Mouse (Mus musculus) hindbrain, embryonic 16.5 days (tissue): Measurements from ENCODE around the gene Slco3a1. TPM values are rescaled to one million over a fixed set of nuclear protein-coding genes. Genes with fewer than 3 reads are reported as not detected.
A peak's percentile ranks its signal among the peaks of the same experiment; 100 is the strongest.

ENCODE experiments used
- ATAC-seq: fragments of 200-750 bp; cut with Nextera tagmentation; 2 replicates; pipeline ENCODE4 v1.8.0; 2017; ENCODE audit warnings: moderate TSS enrichment, moderate library complexity
- H3K27ac ChIP-seq: fragments of 300-500 bp; sonication (generic); 2 replicates; pipeline ENCODE4 v1.5.1; 2014; ENCODE audit warnings: low read depth, mild to moderate bottlenecking, control low read depth, low read length, moderate library complexity
- H3K27me3 ChIP-seq: fragments of 300-500 bp; sonication (generic); replicated peaks from 2 replicates; pipeline ENCODE4 v1.6.1; 2014; ENCODE audit warnings: low read length; ENCODE audit not compliant: control insufficient read depth, insufficient read depth
- H3K36me3 ChIP-seq: fragments of 300-500 bp; sonication (generic); 2 replicates; pipeline ENCODE4 v1.6.1; 2014; ENCODE audit warnings: mild to moderate bottlenecking, low read length, moderate library complexity, mixed read lengths; ENCODE audit not compliant: control insufficient read depth, insufficient read depth
- H3K4me1 ChIP-seq: fragments of 300-500 bp; sonication (generic); 2 replicates; pipeline ENCODE4 v1.6.1; 2014; ENCODE audit warnings: low read depth, low read length; ENCODE audit not compliant: control insufficient read depth, insufficient read depth
- H3K4me2 ChIP-seq: fragments of 300-500 bp; sonication (generic); 2 replicates; pipeline ENCODE4 v1.6.1; 2014; ENCODE audit warnings: mild to moderate bottlenecking, low read length, control low read depth, moderate library complexity
- H3K4me3 ChIP-seq: fragments of 300-500 bp; sonication (generic); 2 replicates; pipeline ENCODE4 v1.5.1; 2014; ENCODE audit warnings: mild to moderate bottlenecking, low read length, control low read depth, moderate library complexity
- H3K9ac ChIP-seq: fragments of 300-500 bp; sonication (generic); 2 replicates; pipeline ENCODE4 v1.6.1; 2014; ENCODE audit warnings: low read depth, mild to moderate bottlenecking, control low read depth, low read length, moderate library complexity
- H3K9me3 ChIP-seq: fragments of 300-500 bp; sonication (generic); 2 replicates; pipeline ENCODE4 v1.6.1; 2014; ENCODE audit warnings: mild to moderate bottlenecking, low read length, moderate library complexity; ENCODE audit not compliant: control insufficient read depth
- WGBS: fragments of 180-500 bp; shearing (Covaris S2); extraction: QIAGEN DNeasy Blood & Tissue Kit; methylation state at CpG from one replicate; pipeline ENCODE4 v1.1.7; 2014; 5-methylcytosine and 5-hydroxymethylcytosine counted together
- polyA plus RNA-seq: library from polyadenylated mRNA; unstranded; fragments of >200 nt; fragmentation: Nextera tagmentation; extraction: Ambion mirVana; gene quantifications from 2 replicates; pipeline ENCODE4 v1.2.1, GENCODE M21; 2015

The Slco3a1 gene
- polyA plus RNA-seq, 1 experiment from 2014 or later: 18.9 TPM

DNA sequence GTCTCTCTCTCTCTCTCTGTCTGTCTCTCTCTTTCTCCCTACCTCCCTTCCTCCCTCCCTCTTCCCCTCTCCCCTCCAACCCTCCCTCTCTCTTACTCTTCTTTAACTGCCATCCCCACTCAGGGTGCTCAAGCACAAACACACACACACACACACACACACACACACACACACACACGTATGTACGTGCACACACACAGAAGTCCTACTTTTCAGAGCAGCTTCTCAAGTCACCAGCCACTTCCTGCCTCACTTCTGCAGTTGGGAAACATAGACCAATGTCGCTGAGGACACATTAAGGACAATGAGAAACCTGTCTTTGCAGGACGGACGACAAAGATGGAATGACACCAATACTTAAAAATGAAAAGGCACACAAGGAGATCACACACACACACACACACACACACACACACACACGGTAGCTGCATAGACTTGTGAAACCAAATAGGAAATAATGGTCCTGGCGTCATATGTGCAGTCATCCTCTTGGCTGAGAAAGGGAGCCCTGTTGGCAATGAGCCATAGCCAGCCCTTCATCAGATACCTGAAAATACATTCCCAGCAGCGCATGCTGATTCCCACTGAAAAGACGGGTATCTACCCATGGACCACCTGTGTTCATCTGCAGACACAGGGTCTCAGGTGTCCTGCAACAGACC lies 3.1 kb downstream of the Slco3a1 start:
- 72% methylated on average over 9 of the region's 9 CpGs for WGBS
- H3K27me3 ChIP-seq: no peaks in the 10 kb centered on the region
- peaks cover 10% of the 10 kb centered on the region for H3K4me1 ChIP-seq
- no peaks in the 10 kb centered on the region for H3K9me3 ChIP-seq
- H3K9ac ChIP-seq: no peak overlapping the region
- peak overlapping the region; percentile 86 for H3K4me3 ChIP-seq
- H3K27ac ChIP-seq: no peak overlapping the region
- peak overlapping the region; percentile 91 for H3K4me2 ChIP-seq
- no peaks in the 10 kb centered on the region for H3K36me3 ChIP-seq
- ATAC-seq: no peak

DNA sequence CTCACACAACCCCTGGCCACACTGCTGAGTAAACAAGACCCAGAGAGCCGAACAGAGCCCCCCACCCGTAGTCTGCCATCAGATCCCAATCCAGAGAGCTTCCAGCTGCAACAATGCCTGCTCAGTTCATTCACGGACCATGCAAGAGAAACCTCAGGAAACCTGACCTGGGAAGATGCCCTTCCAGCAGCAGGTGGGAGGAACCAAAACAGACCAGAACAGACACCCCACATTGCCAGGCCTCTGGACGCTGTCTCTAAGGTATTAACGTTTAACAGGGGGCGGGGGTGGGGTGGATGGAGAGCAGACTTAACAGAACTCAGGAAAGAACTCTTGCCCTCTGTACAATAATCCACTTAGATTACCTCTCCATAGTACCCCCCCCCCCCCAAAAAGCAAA lies 4.9 kb downstream of the Slco3a1 start:
- Histone ChIP-seq H3K4me2 (no peak overlapping the region), H3K4me1 (peaks cover 6% of the 10 kb centered on the region), H3K27me3 (no peaks in the 10 kb centered on the region), H3K4me3 (no peak overlapping the region), H3K27ac (no peak overlapping the region), H3K9me3 (no peaks in the 10 kb centered on the region), H3K9ac (no peak overlapping the region), H3K36me3 (no peaks in the 10 kb centered on the region)
- 42% methylated on average over 6 of the region's 6 CpGs for WGBS
- ATAC-seq: no peak

DNA sequence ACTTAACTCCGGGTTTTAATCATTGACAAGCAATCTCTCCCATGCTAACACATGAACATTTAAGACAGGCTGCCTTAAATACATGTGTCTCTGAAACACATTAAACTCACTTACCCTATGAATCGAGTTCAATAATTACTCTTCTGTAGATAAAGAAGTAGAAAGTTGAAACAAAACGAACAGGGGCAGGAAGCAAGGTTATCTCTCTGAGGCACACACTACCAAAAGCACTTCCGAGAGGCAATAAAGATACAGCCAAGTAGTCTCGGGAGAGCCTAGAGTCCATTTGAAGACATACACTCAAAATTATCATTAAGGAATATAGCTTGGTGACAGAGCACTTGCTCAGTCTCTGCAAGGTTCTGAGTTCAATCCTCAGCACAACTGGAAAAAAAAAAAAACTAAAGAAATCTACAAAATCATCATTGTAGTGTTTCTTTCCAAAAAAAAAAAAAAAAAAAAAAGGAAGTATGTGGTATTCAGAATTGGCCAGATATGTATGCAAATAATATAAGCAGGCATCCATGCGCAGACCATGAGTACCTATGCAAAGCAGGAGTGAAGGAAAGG lies 5.5 kb downstream of the Slco3a1 start:
- H3K4me1 ChIP-seq: peaks cover 6% of the 10 kb centered on the region
- WGBS: 85% methylated on average over 6 of the region's 6 CpGs
- no peaks in the 10 kb centered on the region for H3K36me3 ChIP-seq
- no peak overlapping the region for H3K9ac ChIP-seq
- H3K4me3 ChIP-seq: no peak overlapping the region
- H3K9me3 ChIP-seq: no peaks in the 10 kb centered on the region
- no peak for ATAC-seq
- H3K27me3 ChIP-seq: no peaks in the 10 kb centered on the region
- no peak overlapping the region for H3K27ac ChIP-seq
- no peak overlapping the region for H3K4me2 ChIP-seq

DNA sequence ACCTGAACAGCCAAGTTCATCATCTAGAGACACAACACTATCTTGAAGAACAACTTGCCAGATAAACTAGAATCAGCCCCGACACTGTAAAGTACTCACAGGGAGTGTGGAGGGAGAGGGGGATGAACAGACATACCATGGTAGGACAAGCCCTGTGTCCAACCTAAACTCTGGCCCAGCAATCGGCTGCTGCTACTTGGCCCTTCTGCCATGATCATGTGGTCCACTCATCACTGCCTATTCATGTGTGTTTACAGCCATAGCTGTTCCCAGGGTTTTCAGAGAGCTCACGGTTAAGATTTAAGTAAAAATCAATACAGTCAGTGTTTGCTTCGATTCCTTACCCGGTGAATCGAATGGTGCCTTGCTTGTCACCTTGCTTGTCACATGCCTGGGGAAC lies 7.9 kb downstream of the Slco3a1 start:
- Histone ChIP-seq H3K9ac (no peak overlapping the region), H3K27me3 (no peaks in the 10 kb centered on the region), H3K4me2 (no peak overlapping the region), H3K27ac (no peak overlapping the region), H3K4me3 (no peak overlapping the region), H3K9me3 (no peaks in the 10 kb centered on the region), H3K36me3 (no peaks in the 10 kb centered on the region), H3K4me1 (no peaks in the 10 kb centered on the region; the same call in 1 of the 2 replicates)
- 80% methylated on average over 6 of the region's 6 CpGs for WGBS
- no peak for ATAC-seq

DNA sequence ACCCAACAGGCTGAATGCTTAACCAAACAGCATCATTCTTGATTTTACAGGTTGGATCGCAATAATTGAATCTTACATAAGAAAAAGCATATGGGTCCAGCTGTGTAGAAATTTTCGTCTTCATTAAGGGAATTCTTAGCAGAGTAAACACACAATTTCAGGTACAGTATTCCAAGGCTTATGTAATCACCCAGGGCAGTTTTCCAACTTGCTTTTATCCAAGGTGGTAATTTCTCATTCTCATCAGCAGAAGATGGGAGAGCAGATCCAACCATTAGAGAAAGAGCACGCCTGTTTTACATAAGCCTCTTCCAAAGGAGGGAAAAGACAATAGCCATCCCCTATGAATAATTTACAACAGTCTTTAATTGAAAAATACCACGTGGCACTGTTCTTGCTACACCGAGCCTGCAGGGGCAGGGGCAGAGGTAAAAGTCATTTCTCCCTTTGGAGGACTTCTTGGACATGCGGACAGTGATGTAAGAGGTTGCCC lies 9.0 kb downstream of the Slco3a1 start:
- Histone ChIP-seq H3K27me3 (no peaks in the 10 kb centered on the region), H3K4me3 (no peak overlapping the region), H3K9me3 (no peaks in the 10 kb centered on the region), H3K4me1 (no peaks in the 10 kb centered on the region; the same call in 1 of the 2 replicates), H3K4me2 (no peak overlapping the region), H3K27ac (no peak overlapping the region), H3K36me3 (no peaks in the 10 kb centered on the region), H3K9ac (no peak overlapping the region)
- WGBS: 69% methylated on average over 6 of the region's 6 CpGs
- no peak for ATAC-seq

DNA sequence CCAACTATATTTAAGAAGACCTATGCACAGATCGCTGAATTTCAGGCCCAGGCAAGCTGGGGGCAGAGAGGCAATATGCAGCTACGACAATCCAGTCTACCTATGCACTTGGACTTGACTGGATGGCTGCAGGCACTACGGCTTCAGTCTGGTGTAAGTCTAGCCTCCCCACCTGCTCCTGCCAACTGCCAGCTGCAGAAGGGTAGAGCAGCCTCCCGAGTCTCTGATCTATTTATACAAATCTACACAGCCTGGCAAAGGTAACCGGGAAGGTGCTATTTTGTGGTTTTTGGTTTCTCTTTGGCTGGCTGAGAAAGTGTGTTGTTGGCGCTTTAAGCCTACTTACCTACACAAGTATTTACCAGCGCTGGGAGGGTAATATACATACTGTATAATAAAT lies 10.3 kb downstream of the Slco3a1 start:
- Histone ChIP-seq H3K27ac (no peak overlapping the region), H3K27me3 (no peaks in the 10 kb centered on the region), H3K36me3 (no peaks in the 10 kb centered on the region), H3K9ac (no peak overlapping the region), H3K4me3 (no peak overlapping the region), H3K9me3 (no peaks in the 10 kb centered on the region), H3K4me1 (no peaks in the 10 kb centered on the region), H3K4me2 (no peak overlapping the region)
- 84% methylated on average over 7 of the region's 7 CpGs for WGBS
- ATAC-seq: no peak

DNA sequence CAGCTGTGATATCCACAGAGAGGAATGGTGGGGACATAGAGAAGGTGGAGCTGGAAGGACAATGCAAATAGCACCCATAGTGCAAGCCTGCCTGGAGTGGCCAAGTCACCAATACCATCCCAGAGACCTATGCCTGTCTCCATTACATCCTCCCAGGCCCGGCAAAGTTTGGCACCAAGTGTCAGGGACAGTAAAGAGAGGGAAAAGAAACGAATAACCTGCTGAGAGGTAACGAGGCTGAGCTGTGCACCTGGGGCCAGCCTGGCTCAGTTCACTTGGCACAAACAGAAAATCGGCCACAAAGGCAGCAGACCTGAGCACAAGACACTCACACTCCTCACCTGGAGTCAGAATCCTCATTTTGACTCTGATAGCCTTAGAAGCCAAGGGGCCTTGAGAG lies 12.6 kb downstream of the Slco3a1 start:
- Histone ChIP-seq H3K27me3 (no peaks in the 10 kb centered on the region), H3K36me3 (no peaks in the 10 kb centered on the region), H3K4me1 (no peaks in the 10 kb centered on the region), H3K9ac (no peak overlapping the region), H3K27ac (no peak overlapping the region), H3K9me3 (no peaks in the 10 kb centered on the region), H3K4me2 (no peak overlapping the region), H3K4me3 (no peak overlapping the region)
- WGBS: 55% methylated on average over 4 of the region's 4 CpGs
- ATAC-seq: no peak

DNA sequence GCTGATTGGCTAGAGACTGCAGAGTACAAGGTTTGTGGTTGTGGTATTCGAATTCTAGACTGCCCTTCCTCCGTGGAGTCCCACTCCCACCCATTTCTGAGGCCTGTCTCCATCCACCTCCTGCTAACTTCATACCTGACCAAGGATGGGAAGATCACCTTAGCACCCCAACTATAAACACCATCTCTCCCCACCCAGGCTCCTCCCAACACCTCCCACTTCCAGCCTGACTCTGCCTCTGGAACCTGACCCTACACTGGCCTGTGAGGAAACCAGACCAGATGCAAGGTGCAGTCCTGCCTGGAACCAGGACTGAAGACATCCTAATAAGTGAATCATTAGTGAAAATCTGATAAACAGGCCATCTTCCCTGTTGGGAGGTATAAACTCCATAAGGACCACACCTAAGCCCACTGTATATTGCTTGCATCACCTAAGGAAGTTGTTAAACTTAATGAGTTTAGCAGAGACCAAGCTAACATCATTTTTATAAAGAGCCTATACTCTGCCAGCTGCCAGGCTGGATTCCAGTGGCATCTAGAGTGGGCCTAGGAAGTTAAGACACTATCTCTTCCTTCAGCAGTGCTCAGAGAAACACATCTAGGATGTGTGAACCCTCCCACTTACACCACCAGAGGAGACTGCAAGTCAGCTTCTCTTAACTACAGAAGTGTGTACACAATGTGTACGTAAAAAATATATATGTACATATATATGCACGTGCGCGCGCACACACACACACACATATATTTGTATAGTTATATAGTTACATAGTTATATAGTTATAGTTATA lies 13.5 kb downstream of the Slco3a1 start:
- Histone ChIP-seq H3K4me1 (no peaks in the 10 kb centered on the region), H3K4me2 (no peak overlapping the region), H3K4me3 (no peak overlapping the region), H3K27me3 (no peaks in the 10 kb centered on the region), H3K9me3 (no peaks in the 10 kb centered on the region), H3K9ac (no peak overlapping the region), H3K27ac (no peak overlapping the region), H3K36me3 (no peaks in the 10 kb centered on the region)
- no peak for ATAC-seq
- 94% methylated on average over 7 of the region's 7 CpGs for WGBS

DNA sequence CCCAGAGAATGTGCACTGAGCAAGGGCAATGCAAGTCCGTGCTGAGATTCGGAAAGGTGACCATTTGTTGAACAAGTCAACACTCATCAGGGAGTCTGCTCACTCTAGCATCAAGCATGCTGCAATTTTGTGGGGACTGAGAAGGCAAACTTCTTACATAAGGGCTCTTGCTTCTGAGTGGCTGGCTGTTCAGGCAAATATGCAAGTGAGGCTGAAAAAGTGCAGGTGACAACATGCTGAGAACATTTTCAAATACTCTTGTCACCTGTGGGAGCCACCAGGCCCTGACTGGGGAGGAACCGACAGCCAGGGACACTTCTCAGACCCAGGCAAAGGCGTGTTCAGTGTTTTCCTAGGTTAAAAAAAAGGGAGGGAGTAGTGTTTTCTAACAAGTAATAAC lies 18.4 kb downstream of the Slco3a1 start:
- Histone ChIP-seq H3K9ac (no peak overlapping the region), H3K36me3 (no peaks in the 10 kb centered on the region), H3K4me2 (no peak overlapping the region), H3K9me3 (no peaks in the 10 kb centered on the region), H3K27ac (no peak overlapping the region), H3K27me3 (no peaks in the 10 kb centered on the region), H3K4me3 (no peak overlapping the region), H3K4me1 (no peaks in the 10 kb centered on the region)
- 83% methylated on average over 4 of the region's 4 CpGs for WGBS
- no peak for ATAC-seq
